Mouse (Mus musculus) cerebellum, postnatal 36 days (tissue): ENCODE data around the gene Gm5127.

Source experiments
- DNase-seq, 2 experiments: peaks; one replicate each; pipeline ENCODE4 v3.0.0; 2021 to 2022; ENCODE audit warnings: mixed read lengths in 2 of 2

The Gm5127 gene

DNA sequence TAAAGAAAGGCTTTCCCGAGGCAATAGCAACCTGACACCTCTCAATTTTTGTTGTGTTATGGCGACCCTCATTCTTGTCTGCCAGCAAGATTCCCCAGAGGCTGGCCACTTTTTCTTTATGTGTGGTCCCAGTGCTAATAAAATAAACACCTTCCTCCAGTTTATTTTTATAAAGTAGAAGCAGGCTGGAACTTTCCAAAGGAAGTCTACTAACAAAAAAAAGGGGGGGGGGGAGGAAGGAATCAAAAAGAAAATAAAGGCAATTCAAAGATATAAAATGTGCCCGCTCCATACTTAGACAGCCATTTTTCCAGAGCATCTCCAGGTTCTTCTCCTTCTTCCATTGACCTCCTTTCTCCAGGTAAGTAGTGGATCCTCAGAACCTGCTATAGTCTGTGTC lies at the start of gene Gm5127:
Gene Gm5127 (plus strand): TSS at position 301 of the 400 bp plus-strand sequence.
- DNase-seq = no peak

DNA sequence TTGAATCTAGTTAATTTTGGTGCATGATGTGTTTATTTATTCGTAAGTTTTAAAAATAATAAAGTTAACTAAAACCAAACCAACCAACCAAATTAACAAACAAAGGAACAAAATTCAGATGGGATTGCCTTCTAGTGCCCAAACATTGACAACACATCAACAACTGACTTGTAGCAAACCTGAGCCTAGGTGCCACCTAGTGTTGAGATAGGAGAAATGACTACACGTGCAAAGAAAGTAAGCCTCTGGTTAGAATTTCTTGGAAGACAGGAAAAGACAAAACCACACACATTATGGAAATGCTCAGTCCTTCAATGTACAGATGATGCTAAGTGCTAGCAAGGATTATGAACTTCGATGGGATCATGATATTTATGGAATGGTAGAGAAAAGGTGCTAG lies 46.6 kb upstream of the Gm5127 start:
- DNase-seq = no peak

DNA sequence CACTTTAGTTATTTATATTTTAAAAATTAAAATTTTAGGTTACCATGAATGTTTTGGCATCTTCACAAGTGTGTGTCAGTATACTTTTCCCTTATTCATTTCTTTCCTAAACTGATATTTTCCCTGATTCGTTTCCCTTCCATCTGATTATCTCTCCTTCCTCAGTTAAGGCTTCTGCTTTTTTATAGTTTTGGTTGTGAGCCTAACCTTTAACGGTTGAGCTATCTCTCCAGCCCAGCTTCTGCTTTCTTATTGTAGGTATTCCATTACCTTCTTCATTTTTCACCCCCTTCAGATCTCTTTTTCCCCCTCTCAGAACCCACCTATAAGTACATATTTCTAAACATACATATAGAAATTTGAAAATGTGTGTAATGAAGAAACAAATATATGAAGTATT lies 27.5 kb upstream of the Gm5127 start:
- DNase-seq = no peak

DNA sequence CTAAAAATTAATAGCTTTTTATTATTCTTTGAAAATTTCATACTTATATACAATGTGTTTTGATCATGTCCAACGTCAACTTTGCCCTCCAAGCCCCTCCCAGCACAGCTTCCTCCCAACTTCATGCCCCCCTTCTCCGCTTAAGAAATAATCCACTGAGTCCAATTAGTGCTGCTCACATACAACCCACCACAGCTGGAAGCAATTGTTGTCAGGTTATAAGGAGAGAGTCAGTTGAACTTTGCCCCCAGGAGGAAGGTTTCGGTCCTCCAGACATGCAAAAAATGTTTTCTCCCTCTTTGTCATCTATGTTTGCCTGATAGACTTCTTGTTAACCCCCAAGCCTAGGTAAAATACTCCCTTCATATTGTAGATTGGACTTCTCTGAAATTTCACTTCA lies 4.0 kb upstream of the Gm5127 start:
- DNase-seq = no peak

DNA sequence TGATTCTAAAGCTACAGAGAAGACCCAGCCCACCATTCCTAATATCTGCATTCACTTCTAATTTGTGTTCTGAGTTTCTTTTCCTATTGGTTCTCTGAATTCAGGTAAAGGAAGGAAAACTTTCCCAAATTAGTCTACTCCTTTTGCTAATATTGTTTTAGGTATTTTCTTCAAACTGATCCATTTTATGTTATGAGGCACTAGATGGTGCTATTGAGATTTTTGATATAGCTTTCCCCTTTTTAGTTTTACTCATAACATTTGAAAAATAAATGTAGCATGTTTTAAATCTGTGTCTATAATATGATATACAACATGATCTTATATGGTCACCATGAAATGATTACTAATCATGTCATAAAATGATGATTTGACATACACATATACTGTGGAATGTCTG lies 2.6 kb upstream of the Gm5127 start:
- DNase-seq = no peak

DNA sequence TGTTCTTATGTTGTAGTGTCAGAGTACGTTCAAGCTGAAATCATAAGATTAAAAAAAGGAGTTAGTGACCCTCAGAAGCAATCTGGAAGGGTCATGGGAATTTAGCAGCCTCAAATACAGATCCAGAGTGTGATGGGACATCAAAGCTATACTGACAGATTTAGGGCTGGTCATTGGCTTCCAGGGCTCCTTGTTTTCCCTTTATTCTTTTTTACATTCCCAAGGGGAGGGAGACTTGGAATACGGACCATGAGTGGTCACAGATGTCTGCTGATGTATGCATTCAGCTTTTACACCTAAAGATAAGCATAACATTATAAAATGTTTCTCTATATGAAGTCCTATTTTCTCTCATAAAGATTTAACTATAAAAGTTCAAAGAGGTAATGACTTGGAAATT lies 789 bp upstream of the Gm5127 start:
- DNase-seq = no peak

DNA sequence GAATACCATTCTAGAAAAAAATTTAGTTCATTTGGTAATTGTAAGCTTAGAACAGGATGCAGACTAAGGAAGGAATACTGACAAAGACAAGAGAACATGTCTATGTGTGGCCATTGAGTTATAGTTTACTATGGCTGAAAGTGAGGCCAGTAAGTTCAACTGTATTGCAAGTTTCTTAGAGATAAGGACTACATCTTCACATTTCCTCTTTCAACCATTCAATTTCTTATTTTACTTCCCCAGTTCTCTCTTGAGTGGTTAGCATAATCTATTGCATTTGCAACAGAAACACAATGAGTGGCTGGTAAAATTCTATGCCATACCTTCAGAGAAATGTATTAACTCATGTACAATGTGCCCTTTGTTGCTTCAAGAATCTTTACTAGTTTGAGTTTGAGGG lies 10.9 kb downstream of the Gm5127 start:
- no peak for DNase-seq

DNA sequence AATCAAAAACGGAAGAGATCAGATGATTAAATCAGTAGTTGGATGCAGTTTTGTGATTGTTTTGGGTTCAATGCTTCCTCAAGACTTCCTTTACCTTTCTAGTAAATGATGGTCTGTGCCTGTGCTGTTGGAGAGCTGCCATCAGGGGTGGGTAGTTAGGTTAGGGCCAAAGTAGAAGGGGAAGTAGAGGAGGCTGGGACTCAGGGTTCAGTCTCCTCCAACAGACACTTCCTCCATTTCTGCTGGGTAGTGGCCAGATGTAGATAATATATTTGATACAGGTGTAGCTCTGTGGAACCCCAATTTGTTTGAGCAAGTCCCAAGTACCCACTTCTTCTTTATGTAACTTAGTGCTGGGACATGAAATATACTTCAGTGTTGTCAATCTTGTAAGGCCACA lies 12.9 kb downstream of the Gm5127 start:
- DNase-seq = no peak

DNA sequence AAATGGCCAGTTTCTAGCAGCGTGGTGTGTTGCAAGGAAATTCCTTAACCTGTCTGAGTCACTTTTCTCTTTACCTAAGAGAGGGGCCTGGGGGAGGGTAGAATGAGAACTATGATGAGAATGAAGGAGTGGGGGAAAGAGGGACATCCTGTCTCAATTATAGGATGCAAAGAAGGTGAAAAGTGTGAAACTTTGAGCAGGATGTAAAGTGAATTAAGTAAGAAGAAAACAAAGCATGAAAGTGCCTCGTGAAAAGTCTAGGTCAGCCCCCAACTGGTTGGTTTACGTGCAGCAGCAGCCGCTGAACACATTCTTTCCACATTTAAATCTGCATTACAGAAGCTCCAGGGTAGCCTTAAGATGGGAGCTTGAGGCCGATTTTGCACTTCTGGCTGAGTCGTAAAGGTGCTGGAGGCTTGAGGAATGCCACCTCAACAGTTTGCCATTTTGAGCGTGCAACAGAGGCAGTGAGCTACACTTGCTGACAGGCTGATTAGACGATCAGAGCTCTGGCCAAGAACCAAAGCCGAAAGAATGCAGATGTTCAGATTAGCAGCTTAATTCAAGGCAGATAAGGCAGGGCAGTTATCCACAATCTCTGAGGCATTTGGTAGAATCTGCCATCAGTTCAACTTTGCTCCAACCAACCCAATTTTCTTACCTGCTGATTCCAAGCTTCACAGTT lies 19.7 kb downstream of the Gm5127 start:
- DNase-seq = no peak

DNA sequence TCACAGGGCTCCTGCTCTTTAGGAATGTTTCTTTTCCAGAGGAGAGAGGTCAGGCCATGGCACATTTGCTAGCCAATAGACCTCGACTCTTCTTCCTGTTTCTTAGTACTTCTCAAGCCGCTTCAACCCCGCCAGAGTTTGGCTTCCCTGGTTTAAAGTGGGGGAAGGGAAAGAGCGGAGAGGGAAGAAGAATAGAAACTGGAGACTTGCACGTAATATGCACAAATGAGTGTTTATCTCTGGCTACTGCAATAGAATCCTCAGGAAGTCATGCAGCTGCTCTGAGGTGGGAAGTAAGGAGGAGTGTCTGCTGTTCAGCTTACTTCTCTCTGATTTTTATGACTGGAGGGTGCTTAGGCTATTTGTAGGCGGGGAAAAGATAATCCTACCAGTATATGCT lies 20.4 kb downstream of the Gm5127 start, which contains the start of gene Cysltr1:
Gene Cysltr1 (minus strand): TSS at position 294 of the 400 bp plus-strand sequence.
- DNase-seq = no peak

DNA sequence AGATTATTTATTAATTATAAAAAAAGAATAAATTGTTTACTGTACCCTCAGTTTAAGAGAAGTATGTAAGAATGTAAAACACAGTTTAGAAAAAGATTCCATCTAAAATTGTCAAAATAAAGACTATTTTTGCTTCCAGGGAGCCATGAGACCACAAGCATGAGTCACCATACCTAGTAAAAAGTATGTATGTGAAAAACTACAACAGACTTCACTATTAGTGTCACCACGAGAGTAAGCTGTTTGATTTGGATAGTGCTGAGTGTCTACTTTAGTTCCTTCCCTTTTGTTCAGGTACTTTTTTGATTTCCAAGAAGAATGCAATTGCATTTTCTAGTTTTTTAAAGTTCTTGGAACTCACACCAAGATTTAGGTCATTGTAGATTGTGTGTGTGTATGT lies 39.5 kb downstream of the Gm5127 start:
- DNase-seq = no peak

DNA sequence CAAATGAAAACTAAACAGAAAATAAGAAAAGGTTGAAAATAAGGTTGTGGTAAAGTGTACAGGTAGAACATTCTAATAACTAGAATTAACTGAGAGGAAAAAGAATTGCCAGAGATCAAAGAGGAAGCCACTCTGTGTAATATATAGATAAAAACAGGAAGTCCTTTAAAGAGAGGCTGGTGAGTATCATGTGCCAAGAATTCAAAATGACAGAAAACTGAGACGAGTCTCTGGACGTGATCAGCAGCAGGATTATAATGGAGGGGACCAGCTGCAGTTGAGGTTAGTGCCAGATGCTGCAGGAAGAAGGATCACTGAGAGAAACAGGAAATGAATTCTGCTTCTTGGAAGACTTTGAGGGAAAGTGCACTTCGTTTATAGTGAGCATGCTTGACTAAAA lies 40.7 kb downstream of the Gm5127 start:
- no peak for DNase-seq

DNA sequence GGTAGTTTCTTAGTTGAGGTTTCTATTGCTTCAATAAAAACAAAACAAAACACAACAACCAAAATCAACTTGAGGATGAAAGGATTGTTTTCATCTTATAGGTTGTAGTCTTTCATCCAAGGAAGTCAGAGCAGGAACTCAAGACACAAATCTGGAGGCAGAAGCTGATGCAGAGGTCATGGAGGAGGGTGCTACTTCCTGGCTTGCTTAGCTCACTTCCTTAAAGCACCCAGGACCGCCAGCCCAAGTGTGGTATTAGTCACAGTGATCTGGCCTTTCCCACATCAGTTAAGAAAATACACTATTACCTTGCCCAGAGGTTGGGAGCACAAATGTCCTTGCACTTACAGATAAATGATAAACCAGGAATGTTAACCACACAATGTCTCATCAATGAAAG lies 45.5 kb downstream of the Gm5127 start:
- no peak for DNase-seq

DNA sequence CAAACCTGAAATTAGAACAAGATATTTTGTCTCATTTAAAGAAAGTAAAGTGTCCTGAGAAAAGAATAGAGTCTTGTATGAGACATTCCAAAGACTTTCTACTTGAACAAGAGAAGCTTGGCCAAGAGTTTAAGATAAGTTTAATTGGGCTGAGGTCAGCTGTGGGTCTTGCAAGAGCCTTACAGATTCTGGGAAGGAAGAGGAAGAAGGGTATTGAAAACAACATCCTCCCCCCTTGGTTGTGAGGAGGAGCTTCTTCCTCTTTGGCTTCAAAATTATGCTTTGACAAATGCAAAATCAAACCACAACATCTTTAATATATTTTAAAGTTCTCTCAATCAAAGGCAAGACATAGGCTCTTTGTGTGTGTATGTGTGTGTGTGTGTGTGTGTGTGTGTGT lies 50.6 kb downstream of the Gm5127 start:
- no peak for DNase-seq

DNA sequence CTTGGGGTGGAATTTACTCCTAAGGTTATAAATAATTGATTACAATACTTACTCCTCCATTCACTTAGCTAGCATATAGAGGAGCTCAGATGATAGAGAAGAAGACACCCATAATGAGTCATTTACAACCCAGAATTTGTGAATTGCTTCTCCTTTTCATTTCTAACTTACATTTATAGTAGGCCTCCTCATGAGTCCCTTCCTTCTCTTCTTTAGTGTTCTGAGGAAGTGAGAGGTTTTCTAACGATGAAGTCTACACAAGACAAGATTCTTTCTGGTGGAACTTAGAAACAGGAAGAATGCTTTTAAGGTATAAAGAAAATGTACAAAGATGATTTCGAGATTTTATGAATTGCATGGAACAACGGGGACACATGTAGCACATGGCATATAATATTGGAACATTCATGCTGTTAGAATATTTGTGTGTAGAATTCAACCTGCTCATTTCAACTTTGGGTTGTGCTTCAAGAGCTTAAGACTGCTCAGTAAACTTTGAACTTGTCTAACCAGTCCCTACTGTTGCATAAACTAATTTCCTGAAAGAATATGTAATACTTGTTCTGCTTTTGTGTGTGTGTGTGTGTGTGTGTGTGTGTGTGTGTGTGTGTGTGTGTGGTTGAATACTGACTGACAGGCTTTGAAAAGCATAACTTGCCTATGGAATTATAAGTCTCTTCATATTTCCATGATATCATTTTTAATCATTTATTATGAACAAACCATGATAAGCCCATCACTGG lies 52.0 kb downstream of the Gm5127 start:
- DNase-seq = no peak

DNA sequence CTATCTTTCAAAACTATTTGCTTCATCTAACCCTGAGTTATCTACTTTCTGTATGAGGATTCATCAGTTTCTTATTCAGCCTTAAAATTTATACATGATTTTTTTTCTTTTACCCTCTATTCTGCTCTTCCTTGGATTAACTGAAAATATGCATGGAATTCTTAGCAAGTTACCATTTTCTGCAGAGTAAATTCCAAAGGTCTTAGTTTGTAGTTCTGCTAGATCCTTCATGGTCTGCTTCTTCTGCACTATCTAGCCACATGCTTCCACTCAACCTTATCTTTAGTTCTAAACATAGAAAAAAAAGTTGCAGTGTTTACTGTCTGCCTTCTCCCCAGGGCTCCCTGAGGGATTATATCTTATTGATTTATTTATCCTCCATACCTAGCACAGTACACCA lies 79.1 kb downstream of the Gm5127 start:
- no peak for DNase-seq

DNA sequence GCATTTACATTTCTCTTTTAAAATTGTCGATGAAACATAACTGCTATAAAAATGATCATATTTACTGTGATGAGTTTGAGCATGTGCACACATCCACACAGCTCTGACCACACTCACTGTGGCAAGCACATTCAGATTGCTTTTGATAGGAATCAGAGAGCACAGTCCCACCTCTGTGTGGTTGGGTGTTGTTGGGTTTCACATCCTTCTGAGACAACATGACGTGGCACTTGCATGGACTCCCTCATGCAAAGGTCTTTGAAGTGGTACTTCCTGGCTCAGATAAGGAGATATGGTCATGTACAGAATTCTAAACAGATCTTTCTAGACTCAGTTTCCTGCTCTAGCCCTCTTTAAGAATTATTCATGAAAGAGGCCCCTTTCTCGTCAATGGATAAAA lies 121.6 kb downstream of the Gm5127 start:
- DNase-seq = no peak

DNA sequence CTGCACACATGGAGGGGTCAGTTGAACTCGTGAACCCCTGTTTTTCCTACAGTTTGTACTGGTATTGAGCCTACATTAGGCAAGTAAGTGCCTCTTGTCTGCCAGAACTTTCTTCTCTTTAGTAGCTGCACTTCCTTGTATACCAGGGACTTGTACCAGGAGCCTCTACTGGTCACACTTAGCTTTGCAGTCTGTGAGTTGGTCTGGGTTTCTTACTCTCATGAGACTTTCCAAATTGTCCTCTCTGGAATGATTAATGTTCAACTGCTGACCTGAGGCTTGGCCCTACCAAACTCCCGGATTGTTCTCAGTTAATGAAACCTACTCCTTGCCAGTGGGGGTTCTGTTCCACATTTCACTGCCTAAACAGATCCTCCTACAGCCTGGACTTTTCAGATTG lies 134.2 kb downstream of the Gm5127 start:
- no peak for DNase-seq

DNA sequence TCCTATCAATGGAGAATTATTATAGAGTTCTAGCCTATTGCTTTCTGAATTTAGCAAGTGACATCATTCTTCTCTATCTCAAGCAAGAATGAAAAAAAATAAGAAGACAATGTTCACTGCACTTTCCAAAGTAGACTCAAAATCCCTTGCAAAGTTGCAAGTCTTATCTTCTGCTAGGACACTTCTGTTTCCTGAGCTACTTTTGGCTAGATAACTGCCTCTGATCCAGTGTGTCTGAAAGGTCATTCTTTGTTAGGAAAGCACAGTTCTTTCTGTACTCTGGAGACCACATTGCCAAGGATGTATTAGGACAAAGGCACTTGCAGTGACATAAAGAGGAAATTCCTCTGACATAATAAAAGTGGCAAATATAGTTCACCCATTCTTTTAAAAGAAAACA lies 159.3 kb downstream of the Gm5127 start:
- no peak for DNase-seq

DNA sequence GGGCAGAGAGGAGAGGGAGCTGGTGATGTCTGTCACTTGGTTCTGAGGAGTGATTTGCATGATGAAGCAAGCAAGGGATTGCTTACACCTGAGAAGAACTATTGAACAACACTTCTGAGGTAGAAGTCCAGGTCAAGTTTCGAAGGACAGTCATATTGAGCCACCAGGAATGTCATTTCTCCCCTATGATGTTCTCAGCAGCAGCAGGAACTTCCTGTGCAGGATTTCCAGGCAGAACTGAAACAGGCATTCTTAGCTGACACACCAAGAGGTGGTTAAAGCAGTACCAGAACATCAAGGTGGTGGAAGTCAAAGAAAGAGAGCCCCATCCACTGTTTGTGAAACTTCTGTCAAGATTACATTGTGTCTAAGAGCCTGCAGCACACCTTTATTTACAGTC lies 172.3 kb downstream of the Gm5127 start:
- no peak for DNase-seq
